Mouse (Mus musculus): ENCODE measurements around the gene Cetn3. TPM values are rescaled to one million over a fixed set of nuclear protein-coding genes. Genes with fewer than 3 reads are reported as not detected.

Cetn3 gene
- total and polyA plus RNA-seq, 3 experiments = 55.6 to 211 (median 158) TPM

- H3K27ac ChIP-seq (ENCODE audit: insufficient read depth, low read depth) = no peak overlapping the region
- H3K36me3 ChIP-seq (replicated peaks in 1 of 2; ENCODE audit: control insufficient read depth in 1 of 2, insufficient read depth in 1 of 2, low read length in 1 of 2) = no peaks in the 10 kb centered on the region
- H3K9me3 ChIP-seq (replicated peaks; ENCODE audit: low read length) = peaks cover 4% of the 10 kb centered on the region
- no peaks in the 10 kb centered on the region for H3K79me2 ChIP-seq (replicated peaks; ENCODE audit: control insufficient read depth, extremely low read depth, insufficient read depth, poor library complexity, severe bottlenecking)
- in situ Hi-C loops (cut with MboI; ENCODE audit: low pct_ligation_motif_present, low pct_unique_long_range_greater_than_20kb, low sequenced_read_pairs) (no loop called here), dilution Hi-C loops (cut with MboI; ENCODE audit: extremely low pct_ligation_motif_present, extremely low pct_unique_long_range_greater_than_20kb, low sequenced_read_pairs) (no loop called here)
- H3K4me1 ChIP-seq (ENCODE audit: control insufficient read depth in 1 of 2, insufficient read depth in 2 of 2) = no peaks in the 10 kb centered on the region
- H3K9ac ChIP-seq (ENCODE audit: insufficient read depth, low read depth) = no peak overlapping the region
- H3K4me3 ChIP-seq (replicated peaks in 1 of 3; ENCODE audit: low read depth in 2 of 3, low read length in 2 of 3, poor library complexity in 1 of 3) = no peak overlapping the region
- H3K27me3 ChIP-seq (replicated peaks) = no peaks in the 10 kb centered on the region
- H3K4me2 ChIP-seq (ENCODE audit: insufficient read depth, low read depth, poor library complexity, severe bottlenecking) = no peak overlapping the region
- no peak for DNase-seq (ENCODE audit: extremely low read depth)
- no peak for TF ChIP-seq SMC3 (IDR thresholded peaks at IDR 0.05; ENCODE audit: low read depth, low read length)
- TF ChIP-seq E2F4 (IDR thresholded peaks at IDR 0.05; ENCODE audit: insufficient replicate concordance, low read depth, low read length) = no peak
- no peak for TF ChIP-seq GABPA (IDR thresholded peaks at IDR 0.05; ENCODE audit: insufficient replicate concordance, low read depth, low read length)
- TF ChIP-seq PAX5 (IDR thresholded peaks at IDR 0.05; ENCODE audit: low read length) = no peak
- TF ChIP-seq ZKSCAN1 (IDR thresholded peaks at IDR 0.05; ENCODE audit: borderline replicate concordance, low read depth, low read length) = no peak
- TF ChIP-seq BHLHE40 (IDR thresholded peaks at IDR 0.05; ENCODE audit: low read depth, low read length) = no peak
- no peak for TF ChIP-seq MXI1 (IDR thresholded peaks at IDR 0.05; ENCODE audit: low read depth, low read length)
- TF ChIP-seq MAX (IDR thresholded peaks at IDR 0.05; ENCODE audit: low read length) = no peak
- no peak for TF ChIP-seq POLR2A (IDR thresholded peaks at IDR 0.05; ENCODE audit: low read depth, low read length)
- no peak for TF ChIP-seq MAFK (IDR thresholded peaks at IDR 0.05; ENCODE audit: insufficient replicate concordance, low read length)
- TF ChIP-seq POLR2AphosphoS2 (IDR thresholded peaks at IDR 0.05; ENCODE audit: low read depth, low read length) = no peak
- TF ChIP-seq KAT2A (IDR thresholded peaks at IDR 0.05; ENCODE audit: insufficient replicate concordance, low read length) = no peak
- TF ChIP-seq ELF1 (IDR thresholded peaks at IDR 0.05; ENCODE audit: low read depth, low read length) = no peak
- TF ChIP-seq HCFC1 (IDR thresholded peaks at IDR 0.05; ENCODE audit: low read depth, low read length) = no peak
- TF ChIP-seq TCF12 (IDR thresholded peaks at IDR 0.05; ENCODE audit: low read depth, low read length) = no peak
- TF ChIP-seq JUN (IDR thresholded peaks at IDR 0.05; ENCODE audit: insufficient read depth, low read depth, low read length) = no peak
- no peak for TF ChIP-seq MAZ (IDR thresholded peaks at IDR 0.05; ENCODE audit: low read depth, low read length)
- TF ChIP-seq ZC3H11A (IDR thresholded peaks at IDR 0.05; ENCODE audit: low read depth, low read length) = no peak
These were observed 27.6 kb upstream of the Cetn3 start for GRCm38 (mm10) chr13:81755324-81755723.

GRCm38 (mm10) chr13:81757058-81757660 lies 25.7 kb upstream of the Cetn3 start:
- dilution Hi-C loops (cut with MboI; ENCODE audit: extremely low pct_ligation_motif_present, extremely low pct_unique_long_range_greater_than_20kb, low sequenced_read_pairs) = no loop called here
- no peak overlapping the region for H3K9ac ChIP-seq (ENCODE audit: insufficient read depth, low read depth)
- no peaks in the 10 kb centered on the region for H3K27me3 ChIP-seq (replicated peaks)
- no peak overlapping the region for H3K27ac ChIP-seq (ENCODE audit: insufficient read depth, low read depth)
- H3K36me3 ChIP-seq (replicated peaks in 1 of 2; ENCODE audit: control insufficient read depth in 1 of 2, insufficient read depth in 1 of 2, low read length in 1 of 2) = no peaks in the 10 kb centered on the region
- H3K4me2 ChIP-seq (ENCODE audit: insufficient read depth, low read depth, poor library complexity, severe bottlenecking) = no peak overlapping the region
- DNase-seq (ENCODE audit: extremely low read depth) = no peak
- H3K9me3 ChIP-seq (replicated peaks; ENCODE audit: low read length) = peaks cover 4% of the 10 kb centered on the region
- H3K4me3 ChIP-seq (replicated peaks in 1 of 3; ENCODE audit: low read depth in 2 of 3, low read length in 2 of 3, poor library complexity in 1 of 3) = no peak overlapping the region
- in situ Hi-C loops (cut with MboI; ENCODE audit: low pct_ligation_motif_present, low pct_unique_long_range_greater_than_20kb, low sequenced_read_pairs) = no loop called here
- peaks cover 0 to 3% of the 10 kb centered on the region in 2 experiments; a peak in 2 of 4 replicates for H3K4me1 ChIP-seq (ENCODE audit: control insufficient read depth in 1 of 2, insufficient read depth in 2 of 2)
- no peak for TF ChIP-seq HCFC1 (IDR thresholded peaks at IDR 0.05; ENCODE audit: low read depth, low read length)
- TF ChIP-seq JUN (IDR thresholded peaks at IDR 0.05; ENCODE audit: insufficient read depth, low read depth, low read length) = no peak
- no peak for TF ChIP-seq GABPA (IDR thresholded peaks at IDR 0.05; ENCODE audit: insufficient replicate concordance, low read depth, low read length)
- TF ChIP-seq TBP (conservative IDR thresholded peaks at IDR 0.05; ENCODE audit: low read depth, low read length) = no peak
- TF ChIP-seq POLR2AphosphoS2 (IDR thresholded peaks at IDR 0.05; ENCODE audit: low read depth, low read length) = no peak
- TF ChIP-seq EP300 (IDR thresholded peaks at IDR 0.05; ENCODE audit: low read length) = no peak
- TF ChIP-seq USF2 (conservative IDR thresholded peaks at IDR 0.05; ENCODE audit: low read depth, low read length) = no peak
- no peak for TF ChIP-seq ZMIZ1 (IDR thresholded peaks at IDR 0.05; ENCODE audit: low read depth, low read length)
- H3K79me2 ChIP-seq (replicated peaks; ENCODE audit: control insufficient read depth, extremely low read depth, insufficient read depth, poor library complexity, severe bottlenecking) = no peaks in the 10 kb centered on the region
